Mouse (Mus musculus) spleen, embryonic (tissue): ENCODE measurements at regions not wholly inside any gene's neighbourhood (a gene's known extent, or its start where the extent isn't known, plus 50 kb on each side); places are given as distances from the start of the nearest gene placed in this dataset.

Source experiments
- CTCF ChIA-PET: fragments of 350-600 bp; sonication (Branson Sonifier 250); formaldehyde crosslinking; loops from one replicate; lab custom pipeline; 2022; lab: Charles Lee

DNA sequence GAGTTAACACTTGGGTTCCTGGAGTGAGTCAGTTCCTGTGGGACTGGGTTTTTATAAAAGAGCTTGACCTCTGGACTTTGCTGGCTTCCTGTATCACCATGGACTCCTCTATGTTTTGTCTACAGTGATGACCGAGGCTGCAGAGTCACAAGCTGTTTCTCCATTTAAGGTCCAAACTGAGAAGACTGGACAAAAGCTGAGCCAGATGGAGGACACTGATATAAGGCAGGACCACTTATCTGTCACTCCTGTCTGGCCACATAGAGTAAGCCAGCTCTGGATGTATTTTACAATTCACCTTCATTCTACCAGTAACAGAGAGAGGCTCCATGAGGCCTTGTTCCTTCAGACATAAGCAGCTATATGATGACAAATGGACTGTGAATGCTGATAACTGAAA lies 202.7 kb downstream of the Pik3r1 start:
- CTCF ChIA-PET = interaction anchor here (1.0 kb wide), 1 partner anchor 131 kb away, joined by 3 read pairs; no protein-coding TSS in a partner anchor

DNA sequence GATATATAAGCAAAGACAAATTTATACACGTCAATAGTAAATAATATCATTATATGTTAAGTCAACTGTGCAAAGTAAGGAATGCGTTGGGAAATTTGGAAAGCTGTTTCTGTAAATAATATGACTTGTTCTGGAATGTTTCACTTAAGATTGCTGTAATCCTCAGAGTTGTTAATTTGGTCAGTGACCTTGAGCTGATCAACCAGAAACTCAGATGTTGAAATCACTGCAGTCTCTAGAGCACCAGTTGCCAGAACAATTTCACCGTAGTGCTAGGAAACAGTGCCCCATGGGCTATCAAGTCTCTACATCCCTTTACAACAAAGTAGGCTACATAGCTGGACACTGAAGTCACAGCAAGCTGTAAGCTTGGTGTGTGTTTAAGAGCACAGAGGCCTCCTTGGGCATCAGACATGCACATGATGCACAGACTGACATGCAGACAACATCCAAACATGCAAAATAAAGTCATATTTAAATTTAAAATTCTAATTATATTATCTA lies 212.6 kb downstream of the Pik3r1 start:
- CTCF ChIA-PET = interaction anchor here (0.5 to 0.7 kb wide), 2 partner anchors 112 to 673 kb away, joined by 3 to 9 read pairs; no protein-coding TSS in a partner anchor

- CTCF ChIA-PET = no interaction called here
Measured at GRCm38 (mm10) chr13:101553131-101553549, 214.9 kb downstream of the Pik3r1 start.

DNA sequence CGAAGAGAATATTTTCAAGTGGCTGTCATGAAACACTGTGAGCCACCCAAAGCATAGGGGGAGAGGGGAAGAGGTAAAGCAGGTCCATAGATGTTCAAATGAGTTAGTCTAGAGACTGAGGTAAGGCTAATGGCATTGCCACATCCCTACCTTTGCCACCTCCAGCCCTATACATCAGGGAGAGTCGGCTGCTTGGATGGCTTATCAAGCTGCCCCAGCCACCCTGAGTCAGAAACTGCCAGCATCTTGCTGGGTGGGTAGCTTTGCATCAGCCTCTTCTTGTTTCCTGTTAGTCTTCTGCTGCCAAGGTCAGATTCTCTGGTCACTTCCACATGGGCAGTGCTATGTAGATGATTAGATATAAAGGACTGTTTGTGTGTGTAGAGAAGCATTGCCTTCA lies 215.6 kb downstream of the Pik3r1 start:
- CTCF ChIA-PET = no interaction called here

- CTCF ChIA-PET = interaction anchor here (0.7 kb wide), 1 partner anchor 217 kb away, joined by 12 read pairs; no protein-coding TSS in a partner anchor
Measured at GRCm38 (mm10) chr13:101551068-101551467, 216.9 kb downstream of the Pik3r1 start.

DNA sequence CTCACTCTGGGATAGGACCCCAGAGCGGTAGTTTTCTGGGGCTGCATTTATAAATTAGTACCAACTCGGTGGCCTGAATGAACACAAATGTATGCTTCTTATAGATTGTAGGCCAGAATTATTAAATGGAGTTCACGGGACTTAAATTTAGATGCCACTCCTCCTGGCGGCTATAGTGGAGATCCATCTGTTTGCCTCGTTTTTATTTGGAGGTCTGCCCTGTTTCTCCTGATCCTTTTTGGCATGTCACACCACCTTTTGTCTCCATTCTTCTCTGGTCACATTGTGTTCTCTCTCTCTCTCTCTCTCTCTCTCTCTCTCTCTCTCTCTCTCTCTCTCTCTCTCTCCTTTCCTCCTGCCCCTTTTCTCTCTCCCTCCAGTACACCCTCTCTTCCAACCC lies 217.5 kb downstream of the Pik3r1 start:
- CTCF ChIA-PET = interaction anchor here (0.6 to 0.7 kb wide), 2 partner anchors 11 to 218 kb away, joined by 3 to 12 read pairs; no protein-coding TSS in a partner anchor

DNA sequence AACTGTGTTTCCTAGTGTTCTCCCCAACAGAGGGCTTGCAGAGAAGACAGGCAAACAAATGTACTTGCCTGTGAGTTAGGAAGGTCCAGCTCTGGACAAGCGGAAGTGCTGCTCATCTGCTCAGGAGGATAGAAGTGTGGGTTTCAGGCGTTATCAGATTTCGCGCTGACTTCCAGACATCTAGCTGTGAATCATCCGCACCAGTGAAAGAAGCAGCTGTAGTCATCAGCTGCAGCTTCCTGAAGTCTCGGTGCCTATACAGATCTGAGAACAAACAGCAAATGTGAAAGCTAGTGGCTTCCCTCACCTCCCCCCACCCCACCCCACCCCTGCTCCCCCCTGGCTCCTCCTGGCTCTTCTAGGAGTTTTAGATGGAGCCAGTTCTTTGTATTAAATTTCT lies 220.1 kb downstream of the Pik3r1 start:
- CTCF ChIA-PET = no interaction called here

DNA sequence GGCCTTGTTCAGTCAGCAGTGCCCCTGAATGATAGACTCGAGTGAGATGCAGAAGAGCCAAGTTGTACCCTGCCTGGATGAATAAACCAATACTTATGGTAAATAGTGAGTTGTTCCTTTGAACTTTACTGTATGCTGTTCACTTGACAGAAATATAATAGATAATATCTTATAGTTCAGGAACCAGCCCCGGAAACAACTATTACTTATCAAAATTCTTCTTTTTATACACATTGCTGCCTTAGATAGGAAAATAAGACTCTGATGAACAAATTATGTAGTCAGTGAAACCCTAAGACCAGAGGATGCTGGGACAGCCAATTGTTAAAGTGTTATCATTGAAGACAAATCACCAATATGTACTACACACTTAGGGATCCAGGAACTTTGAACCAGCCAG lies 220.7 kb downstream of the Pik3r1 start:
- CTCF ChIA-PET = no interaction called here

GRCm38 (mm10) chr13:101545344-101546181 lies 222.5 kb downstream of the Pik3r1 start:
- CTCF ChIA-PET = no interaction called here

GRCm38 (mm10) chr13:101540391-101541191 lies 227.4 kb downstream of the Pik3r1 start:
- CTCF ChIA-PET = interaction anchor here (0.7 kb wide), 1 partner anchor 403 kb away, joined by 7 read pairs; no protein-coding TSS in a partner anchor

DNA sequence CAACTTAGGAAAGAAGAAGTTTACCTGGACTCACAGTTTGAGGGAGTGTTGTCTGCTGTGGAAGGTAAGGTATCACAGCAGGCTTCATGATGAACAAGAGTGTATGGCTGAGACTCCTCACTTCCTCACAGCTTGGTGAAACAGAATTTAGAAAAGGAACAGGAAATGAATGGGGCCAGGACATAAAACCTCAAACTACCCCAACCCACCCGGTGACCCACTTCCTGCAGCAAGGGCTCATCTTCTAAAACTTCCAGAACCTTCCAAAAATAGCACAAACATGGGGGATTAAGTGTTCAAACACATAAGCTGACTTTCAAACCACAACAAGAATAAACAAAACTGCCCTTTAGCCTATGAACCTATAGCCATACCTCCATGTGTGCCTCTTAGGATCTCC lies 229.9 kb downstream of the Pik3r1 start:
- CTCF ChIA-PET = no interaction called here

- CTCF ChIA-PET = no interaction called here
Measured at GRCm38 (mm10) chr13:101536019-101536418, 232.0 kb downstream of the Pik3r1 start.

GRCm38 (mm10) chr13:101535331-101535866 lies 232.6 kb downstream of the Pik3r1 start:
- CTCF ChIA-PET = interaction anchor here (1.1 kb wide), 1 partner anchor 27 kb away, joined by 3 read pairs; no protein-coding TSS in a partner anchor

GRCm38 (mm10) chr13:101534490-101534889 lies 233.5 kb downstream of the Pik3r1 start:
- CTCF ChIA-PET = interaction anchor here (1.1 kb wide), 1 partner anchor 28 kb away, joined by 3 read pairs; no protein-coding TSS in a partner anchor

DNA sequence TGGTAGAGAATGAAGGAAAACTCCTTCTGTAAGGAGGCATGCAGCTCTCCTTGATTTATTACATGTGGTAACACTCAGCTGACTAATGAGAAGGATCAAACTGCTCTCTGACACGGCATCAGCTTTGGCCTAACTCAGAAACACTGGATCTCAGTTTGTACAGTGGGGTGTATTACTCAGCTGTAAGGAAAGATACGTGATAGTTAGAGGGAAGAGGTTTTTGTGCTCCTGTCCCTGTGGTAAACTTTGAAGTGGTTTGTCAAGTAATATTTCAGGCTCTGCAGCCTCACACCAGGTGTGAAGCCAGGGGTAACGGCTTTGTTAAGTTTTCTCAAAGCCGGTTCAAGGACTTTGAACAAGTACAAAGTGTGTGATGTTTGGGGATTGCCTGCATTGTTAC lies 235.1 kb downstream of the Pik3r1 start:
- CTCF ChIA-PET = no interaction called here

DNA sequence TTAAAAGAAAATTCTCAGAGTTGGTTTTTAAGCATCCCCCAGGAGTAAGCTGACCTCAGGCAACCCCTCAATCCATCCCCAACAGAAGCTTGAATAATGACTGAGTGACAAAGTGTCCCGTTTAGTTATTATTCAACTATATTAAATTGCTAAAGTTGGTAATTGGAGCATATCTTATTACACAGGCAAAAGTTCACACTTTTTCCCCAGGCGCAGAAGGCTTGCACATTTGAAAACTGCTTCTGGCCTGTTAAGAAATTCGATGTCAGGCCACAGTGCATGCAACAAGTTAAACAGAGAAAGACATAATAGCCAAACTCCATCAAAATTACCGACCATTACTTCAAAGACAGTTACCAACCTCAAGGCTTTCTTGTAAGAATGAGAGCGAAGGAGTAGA lies 240.3 kb downstream of the Pik3r1 start:
- CTCF ChIA-PET = no interaction called here

DNA sequence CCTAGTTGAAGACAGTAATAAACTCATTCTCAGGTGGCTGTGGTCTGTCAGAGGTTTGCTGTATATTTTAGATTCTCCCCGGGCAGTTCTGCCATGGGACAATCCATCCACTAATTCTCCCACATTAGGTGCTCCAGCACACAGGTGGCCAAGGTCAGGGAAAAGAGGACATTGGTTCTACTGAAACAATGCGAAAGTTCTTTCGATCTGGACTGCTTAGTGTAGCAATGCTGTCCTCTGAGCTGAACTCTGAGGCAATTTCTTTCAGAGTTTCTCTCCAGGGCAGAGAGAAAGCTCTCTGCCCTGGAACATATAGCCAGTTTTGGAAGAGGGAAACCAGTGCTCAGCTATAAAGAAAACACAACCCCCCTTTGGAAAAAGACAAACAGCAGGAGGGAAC lies 243.2 kb downstream of the Pik3r1 start:
- CTCF ChIA-PET = no interaction called here

DNA sequence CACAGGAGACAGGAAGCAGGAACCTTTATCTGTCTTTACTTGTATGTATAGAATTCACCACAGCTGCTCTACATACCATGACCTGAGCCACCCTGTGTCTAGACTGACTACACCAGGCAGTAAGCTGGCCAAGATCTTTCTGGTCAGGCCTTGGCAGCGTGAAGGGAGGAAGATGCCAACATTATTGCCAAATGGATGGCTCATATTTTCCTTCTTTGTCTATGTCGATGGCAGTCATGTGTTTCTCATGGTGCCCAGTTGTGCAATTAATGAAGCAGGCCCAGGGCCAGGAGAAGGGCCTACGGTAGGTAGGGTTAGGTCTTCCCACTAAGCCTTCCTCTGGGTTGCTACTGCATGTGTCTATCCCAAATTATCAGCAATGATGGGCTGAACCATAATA lies 243.8 kb downstream of the Pik3r1 start:
- CTCF ChIA-PET = no interaction called here

- CTCF ChIA-PET = no interaction called here
Measured at GRCm38 (mm10) chr13:101523492-101523891, 244.5 kb downstream of the Pik3r1 start.

DNA sequence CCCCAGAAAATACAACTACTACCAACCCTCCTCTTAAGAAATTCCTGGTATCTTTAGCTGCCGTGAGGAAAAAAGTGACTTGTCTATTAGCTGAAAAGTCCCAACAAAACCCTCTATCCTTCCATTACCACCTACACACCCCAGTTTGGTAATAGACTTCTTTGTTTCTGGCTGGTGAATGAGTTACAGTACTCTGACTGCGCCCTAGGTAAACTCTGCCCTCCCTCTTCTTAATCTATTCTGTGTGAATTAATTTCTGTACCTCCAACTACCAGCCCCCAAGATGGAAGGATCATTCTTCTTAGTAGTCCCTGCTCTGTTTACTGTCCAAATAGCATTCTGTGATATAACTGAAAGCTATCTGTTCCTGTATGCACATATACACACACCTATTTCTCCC lies 245.4 kb downstream of the Pik3r1 start:
- CTCF ChIA-PET = no interaction called here

DNA sequence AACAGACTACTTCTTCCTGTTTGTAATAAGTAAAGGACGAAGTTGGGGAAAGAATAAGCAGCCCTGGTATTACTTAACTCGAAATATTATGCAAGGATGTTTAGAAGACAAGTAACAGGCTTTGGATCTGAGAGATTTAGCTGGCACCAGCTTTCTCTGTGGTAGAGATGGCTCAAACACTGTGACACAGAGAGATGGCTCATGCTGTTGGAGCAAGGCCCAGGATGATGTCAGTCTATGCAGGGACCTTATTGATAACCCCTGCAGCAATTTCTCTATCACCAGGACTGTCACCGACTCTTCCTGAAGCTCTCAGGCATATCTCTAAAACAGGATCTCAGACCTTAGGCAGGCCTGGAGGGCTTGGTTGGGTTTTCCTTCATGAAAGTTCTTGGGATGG lies 254.7 kb downstream of the Pik3r1 start:
- CTCF ChIA-PET = no interaction called here

GRCm38 (mm10) chr13:101509946-101510345 lies 258.1 kb downstream of the Pik3r1 start:
- CTCF ChIA-PET = interaction anchor here (0.8 to 1.6 kb wide), 3 partner anchors 186 to 189 kb away, joined by 3 to 4 read pairs (median 4); no protein-coding TSS in a partner anchor
